Mouse (Mus musculus): ENCODE results near the gene Ppt2.

DNA sequence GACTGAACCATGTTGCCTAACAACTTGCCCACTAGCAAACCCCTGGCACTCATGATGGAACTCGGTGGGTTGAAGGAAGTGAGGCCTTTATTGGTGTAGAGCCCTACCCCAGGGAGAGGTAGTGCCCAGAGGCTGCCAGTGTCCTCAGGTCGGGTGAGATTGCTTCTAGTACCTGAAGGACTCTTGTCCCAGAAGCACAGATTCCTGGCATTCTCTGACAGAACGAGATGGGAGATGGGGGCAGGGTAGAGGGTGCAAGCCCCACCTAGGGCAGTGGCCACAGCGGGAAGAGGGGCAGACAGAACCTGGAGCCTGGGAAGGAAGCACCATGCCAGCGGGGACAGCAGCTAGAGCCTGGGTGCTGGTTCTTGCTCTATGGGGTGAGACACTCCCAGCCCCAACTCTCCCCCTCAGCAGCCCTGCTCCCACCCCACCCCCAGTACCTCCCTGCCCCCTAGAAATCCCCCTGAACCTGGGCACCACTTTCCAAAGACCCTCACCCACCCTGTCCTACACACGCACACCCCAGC is 30.7 kb downstream of the Ppt2 start, which contains the start of gene Ager:
- TF ChIP-seq POLR2A (IDR thresholded peaks at IDR 0.05; ENCODE audit: extremely low read depth, insufficient read depth, low read length) (peak; percentile 31; the same call in 1 of the 2 replicates), CTCF (IDR thresholded peaks at IDR 0.05; ENCODE audit: extremely low read depth, insufficient read depth, low read length) (no peak)

Measured in cortical plate, adult 2 months (tissue).